Mouse (Mus musculus) erythroblast, embryonic 14.5 days (primary cell): ENCODE data around the gene Cep128.

Source experiments
- GATA1 ChIP-seq: IDR thresholded peaks from 2 replicates; pipeline ENCODE4 v1.6.1; 2012; ENCODE audit warnings: low read length, inconsistent platforms, mixed read lengths
- TAL1 ChIP-seq: IDR thresholded peaks from 3 replicates; pipeline ENCODE4 v1.6.1; 2012; ENCODE audit warnings: low read length, inconsistent platforms, mixed read lengths

DNA sequence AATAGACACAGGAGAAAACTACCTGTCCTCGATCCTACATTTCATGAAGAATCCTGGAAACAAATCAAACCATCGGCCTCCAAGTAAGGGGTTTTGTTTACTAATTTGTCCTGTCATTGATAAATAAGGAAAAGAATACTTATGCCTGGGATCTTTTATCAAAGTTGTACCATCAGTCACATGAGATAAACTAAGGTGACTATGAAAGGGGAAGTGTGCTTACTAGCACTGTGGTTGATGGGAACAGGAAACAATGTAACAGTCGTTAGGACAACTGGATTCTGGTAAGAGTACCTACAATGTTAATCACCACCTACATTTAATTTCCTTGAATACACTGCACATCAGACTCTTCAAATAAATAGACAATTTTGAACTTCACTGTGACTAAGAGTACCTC is 15.0 kb downstream of the Cep128 start:
- TF ChIP-seq TAL1 (no peak), GATA1 (no peak)
